Mouse (Mus musculus) heart, postnatal 36 days (tissue): ENCODE results near the gene Pde11a. TPM values are rescaled to one million over a fixed set of nuclear protein-coding genes. Genes with fewer than 3 reads are reported as not detected.
A peak's percentile ranks its signal among the peaks of the same experiment; 100 is the strongest.

Experiments
- DNase-seq, 2 experiments: peaks; one replicate each; pipeline ENCODE4 v3.0.0; 2021 to 2022
- intact Hi-C: fragments of 180-260 bp; cut with DNase I; formaldehyde crosslinking; loops from one replicate; pipeline ENCODE4 v1.15.1; 2025
- total RNA-seq, 2 experiments: library from RNA; stranded (reverse); gene quantifications; 2 replicates each; pipeline ENCODE4 v1.2.3; 2021

The Pde11a gene
- total RNA-seq, result under 1 TPM; 0.42 to 0.76 TPM

- intact Hi-C loops, result no loop called here
- DNase-seq, result peak; percentile 2 to 9
Measured at GRCm38 (mm10) chr2:76338215-76339156, at the start of gene Pde11a. Gene Pde11a (minus strand): TSS chr2:76338774.

- DNase-seq, result no peak
- intact Hi-C loops, result no loop called here
Measured at GRCm38 (mm10) chr2:76386531-76386930, 48.0 kb upstream of the Pde11a start.

GRCm38 (mm10) chr2:76378646-76379045 lies 40.1 kb upstream of the Pde11a start:
- intact Hi-C loops, result no loop called here
- DNase-seq, result no peak

GRCm38 (mm10) chr2:76374544-76375206 lies 36.1 kb upstream of the Pde11a start:
- no peak for DNase-seq
- intact Hi-C loops, result no loop called here

GRCm38 (mm10) chr2:76372244-76372643 lies 33.7 kb upstream of the Pde11a start:
- intact Hi-C loops, result no loop called here
- DNase-seq, result peak in 1 of 2 experiments; percentile 25

GRCm38 (mm10) chr2:76370656-76370922 lies 32.0 kb upstream of the Pde11a start:
- DNase-seq, result no peak
- intact Hi-C loops, result no loop called here

GRCm38 (mm10) chr2:76369821-76370655 lies 31.5 kb upstream of the Pde11a start, which contains the start of gene Rbm45:
Gene Rbm45 (plus strand): TSS chr2:76369984.
- intact Hi-C loops, result loop anchor here (1.0 kb wide), 1 partner anchor 36 kb away; the partner anchor contains the start of gene Osbpl6
- peak; percentile 87 to 92 for DNase-seq

GRCm38 (mm10) chr2:76368861-76369660 lies 30.5 kb upstream of the Pde11a start:
- no peak for DNase-seq
- intact Hi-C loops, result loop anchor here (1.0 kb wide), 1 partner anchor 37 kb away; the partner anchor contains the start of gene Osbpl6

- intact Hi-C loops, result loop anchor here (1.0 kb wide), 1 partner anchor 251 kb away; no protein-coding TSS in a partner anchor
- peak; percentile 76 to 87 for DNase-seq
Measured at GRCm38 (mm10) chr2:76367188-76367922, 28.8 kb upstream of the Pde11a start.

GRCm38 (mm10) chr2:76365811-76366210 lies 27.2 kb upstream of the Pde11a start:
- intact Hi-C loops, result no loop called here
- no peak for DNase-seq

- peak in 1 of 2 experiments; percentile 20 for DNase-seq
- intact Hi-C loops, result loop anchor here (1.0 to 5.0 kb wide), 2 partner anchors 108 to 235 kb away; no protein-coding TSS in a partner anchor
Measured at GRCm38 (mm10) chr2:76362111-76362510, 23.5 kb upstream of the Pde11a start.

- no peak for DNase-seq
- intact Hi-C loops, result loop anchor here (5.0 kb wide), 1 partner anchor 233 kb away; no protein-coding TSS in a partner anchor
Measured at GRCm38 (mm10) chr2:76360226-76360625, 21.7 kb upstream of the Pde11a start, which contains the start of gene Cyct. Gene Cyct (minus strand): TSS chr2:76360450.

- intact Hi-C loops, result no loop called here
- DNase-seq, result no peak
Measured at GRCm38 (mm10) chr2:76347839-76348238, 9.3 kb upstream of the Pde11a start.

GRCm38 (mm10) chr2:76342146-76342545 lies 3.6 kb upstream of the Pde11a start:
- no peak for DNase-seq

GRCm38 (mm10) chr2:76334596-76334995 lies 4.0 kb downstream of the Pde11a start:
- intact Hi-C loops, result no loop called here
- DNase-seq, result no peak

More at GRCm38 (mm10) chr2:76342146-76342545, 3.6 kb upstream of the Pde11a start:
- intact Hi-C loops, result no loop called here

GRCm38 (mm10) chr2:76332161-76332805 lies 6.3 kb downstream of the Pde11a start:
- intact Hi-C loops, result no loop called here
- no peak for DNase-seq

- no peak for DNase-seq
- intact Hi-C loops, result no loop called here
Measured at GRCm38 (mm10) chr2:76330081-76330480, 8.5 kb downstream of the Pde11a start.

GRCm38 (mm10) chr2:76326161-76326560 lies 12.4 kb downstream of the Pde11a start:
- DNase-seq, result no peak
- intact Hi-C loops, result no loop called here
